Mouse (Mus musculus): ENCODE results near the gene Fhit. TPM values are rescaled to one million over a fixed set of nuclear protein-coding genes. Genes with fewer than 3 reads are reported as not detected.

Gene Fhit
- polyA plus RNA-seq, 1 experiment from 2014 or later: 5.6 TPM

GRCm38 (mm10) chr14:9517651-9518050 is 1644.2 kb downstream of the Fhit start:
- Histone ChIP-seq H3K36me3 (ENCODE audit: control insufficient read depth, insufficient read depth, low read length) (no peaks in the 10 kb centered on the region), H3K27ac (ENCODE audit: low read depth, low read length) (no peak overlapping the region), H3K4me1 (ENCODE audit: control insufficient read depth, insufficient read depth, low read length) (no peaks in the 10 kb centered on the region), H3K9ac (ENCODE audit: low read depth, low read length) (no peak overlapping the region), H3K27me3 (ENCODE audit: control insufficient read depth, insufficient read depth, low read length) (no peaks in the 10 kb centered on the region), H3K9me3 (replicated peaks; ENCODE audit: control insufficient read depth, low read length) (no peaks in the 10 kb centered on the region), H3K4me3 (ENCODE audit: low read depth, low read length) (no peak overlapping the region), H3K4me2 (no peak overlapping the region)
- no peak for ATAC-seq (replicated peaks; ENCODE audit: insufficient number of reproducible peaks, low FRiP score, low TSS enrichment)
- 71% methylated on average over 2 of the region's 2 CpGs for WGBS (ENCODE audit: insufficient replicate concordance)

- H3K36me3 ChIP-seq (ENCODE audit: control insufficient read depth, insufficient read depth, low read length): no peaks in the 10 kb centered on the region
- WGBS (ENCODE audit: insufficient replicate concordance): 77% methylated on average over 1 of the region's 1 CpGs
- H3K4me2 ChIP-seq: no peak overlapping the region
- H3K27ac ChIP-seq (ENCODE audit: low read depth, low read length): no peak overlapping the region
- no peaks in the 10 kb centered on the region for H3K9me3 ChIP-seq (replicated peaks; ENCODE audit: control insufficient read depth, low read length)
- H3K4me3 ChIP-seq (ENCODE audit: low read depth, low read length): no peak overlapping the region
- no peaks in the 10 kb centered on the region for H3K27me3 ChIP-seq (ENCODE audit: control insufficient read depth, insufficient read depth, low read length)
- no peak for ATAC-seq (replicated peaks; ENCODE audit: insufficient number of reproducible peaks, low FRiP score, low TSS enrichment)
- H3K9ac ChIP-seq (ENCODE audit: low read depth, low read length): no peak overlapping the region
- H3K4me1 ChIP-seq (ENCODE audit: control insufficient read depth, insufficient read depth, low read length): no peaks in the 10 kb centered on the region
These were observed 1652.2 kb downstream of the Fhit start for GRCm38 (mm10) chr14:9509678-9510077.

Other genes with a start within 250 kb of the Fhit start
- 3.4 and 4.1 TPM in 2 replicates for gene Gm3839, start 194.7 kb upstream of the Fhit start, polyA plus RNA-seq (2014; fragmentation: Nextera tagmentation; extraction: Ambion mirVana)